Mouse (Mus musculus) embryonic facial prominence, embryonic 14.5 days (tissue): ENCODE measurements around the gene Vsig2. TPM values are rescaled to one million over a fixed set of nuclear protein-coding genes. Genes with fewer than 3 reads are reported as not detected.

ENCODE experiments used
- ATAC-seq: fragments of 200-750 bp; cut with Nextera tagmentation; 2 replicates; pipeline ENCODE4 v1.8.0; 2017; ENCODE audit warnings: low read depth, moderate number of reproducible peaks, moderate TSS enrichment
- DNase-seq: peaks from one replicate; pipeline ENCODE4 v3.0.0-alpha.2; 2015; ENCODE audit warnings: low spot score
- H3K27ac ChIP-seq: fragments of 300-500 bp; sonication (generic); replicated peaks from 2 replicates; pipeline ENCODE4 v1.5.1; 2014; ENCODE audit warnings: low read depth, mild to moderate bottlenecking, low read length, moderate library complexity
- H3K27me3 ChIP-seq: fragments of 300-500 bp; sonication (generic); replicated peaks from 2 replicates; pipeline ENCODE4 v1.6.1; 2014; ENCODE audit warnings: low read length; ENCODE audit not compliant: control insufficient read depth, insufficient read depth
- H3K36me3 ChIP-seq: fragments of 300-500 bp; sonication (generic); 2 replicates; pipeline ENCODE4 v1.6.1; 2014; ENCODE audit warnings: low read length, mixed read lengths; ENCODE audit not compliant: control insufficient read depth, insufficient read depth
- H3K4me1 ChIP-seq: fragments of 300-500 bp; sonication (generic); 2 replicates; pipeline ENCODE4 v1.6.1; 2014; ENCODE audit warnings: antibody characterized with exemption, low read length; ENCODE audit not compliant: control insufficient read depth, insufficient read depth
- H3K4me2 ChIP-seq: fragments of 300-500 bp; sonication (generic); 2 replicates; pipeline ENCODE4 v1.6.1; 2014; ENCODE audit warnings: low read depth, mild to moderate bottlenecking, low read length, moderate library complexity, mixed read lengths
- H3K4me3 ChIP-seq: fragments of 300-500 bp; sonication (generic); 2 replicates; pipeline ENCODE4 v1.5.1; 2014; ENCODE audit warnings: low read depth, mild to moderate bottlenecking, low read length
- H3K9ac ChIP-seq: fragments of 300-500 bp; sonication (generic); 2 replicates; pipeline ENCODE4 v1.6.1; 2014; ENCODE audit warnings: low read depth, mild to moderate bottlenecking, low read length, moderate library complexity, mixed read lengths
- H3K9me3 ChIP-seq: fragments of 300-500 bp; sonication (generic); 2 replicates; pipeline ENCODE4 v1.6.1; 2016; ENCODE audit warnings: low read length; ENCODE audit not compliant: control insufficient read depth
- WGBS: fragments of 180-500 bp; shearing (Covaris S2); extraction: QIAGEN DNeasy Blood & Tissue Kit; methylation state at CpG from one replicate; pipeline ENCODE4 v1.1.7; 2014; 5-methylcytosine and 5-hydroxymethylcytosine counted together
- polyA plus RNA-seq: library from polyadenylated mRNA; unstranded; fragments of >200 nt; fragmentation: Nextera tagmentation; extraction: Ambion mirVana; gene quantifications from 2 replicates; pipeline ENCODE4 v1.2.1, GENCODE M21; 2014

The Vsig2 gene
- polyA plus RNA-seq, 1 experiment from 2014 or later, result 1.5 TPM

GRCm38 (mm10) chr9:37590381-37590780, 51.3 kb downstream of the Vsig2 start:
- H3K27me3 ChIP-seq, result no peaks in the 10 kb centered on the region
- ATAC-seq (no peak), DNase-seq (no peak)
- H3K36me3 ChIP-seq, result no peaks in the 10 kb centered on the region
- H3K27ac ChIP-seq, result no peak overlapping the region
- no peak overlapping the region for H3K9ac ChIP-seq
- H3K4me1 ChIP-seq, result no peaks in the 10 kb centered on the region
- no peaks in the 10 kb centered on the region for H3K9me3 ChIP-seq
- no peak overlapping the region for H3K4me2 ChIP-seq
- no peak overlapping the region for H3K4me3 ChIP-seq
- 84% methylated on average over 4 of the region's 4 CpGs for WGBS

GRCm38 (mm10) chr9:37592025-37592424, 53.0 kb downstream of the Vsig2 start:
- Histone ChIP-seq H3K9ac (no peak overlapping the region), H3K9me3 (no peaks in the 10 kb centered on the region), H3K36me3 (no peaks in the 10 kb centered on the region), H3K4me2 (no peak overlapping the region), H3K27ac (no peak overlapping the region), H3K4me1 (no peaks in the 10 kb centered on the region), H3K27me3 (no peaks in the 10 kb centered on the region), H3K4me3 (no peak overlapping the region)
- 71% methylated on average over 2 of the region's 2 CpGs for WGBS
- ATAC-seq, result no peak
- DNase-seq, result no peak

GRCm38 (mm10) chr9:37592633-37593032, 53.6 kb downstream of the Vsig2 start:
- DNase-seq, result no peak
- H3K27ac ChIP-seq, result no peak overlapping the region
- no peaks in the 10 kb centered on the region for H3K27me3 ChIP-seq
- no peaks in the 10 kb centered on the region for H3K9me3 ChIP-seq
- no peak for ATAC-seq
- H3K36me3 ChIP-seq, result no peaks in the 10 kb centered on the region
- H3K4me3 ChIP-seq, result no peak overlapping the region
- no peak overlapping the region for H3K4me2 ChIP-seq
- WGBS, result 57% methylated on average over 6 of the region's 6 CpGs
- H3K9ac ChIP-seq, result 0 out of 2 replicates have a peak overlapping the region, but pooled peaks have one; percentile 8
- no peaks in the 10 kb centered on the region for H3K4me1 ChIP-seq

- no peak overlapping the region for H3K9ac ChIP-seq
Observed at GRCm38 (mm10) chr9:37593690-37594089, 54.6 kb downstream of the Vsig2 start.

More at GRCm38 (mm10) chr9:37593690-37594089, 54.6 kb downstream of the Vsig2 start:
- Histone ChIP-seq H3K9me3 (no peaks in the 10 kb centered on the region), H3K27ac (no peak overlapping the region), H3K4me2 (no peak overlapping the region), H3K4me3 (no peak overlapping the region), H3K4me1 (no peaks in the 10 kb centered on the region), H3K36me3 (no peaks in the 10 kb centered on the region), H3K27me3 (no peaks in the 10 kb centered on the region)
- DNase-seq (no peak), ATAC-seq (no peak)
- 70% methylated on average over 3 of the region's 3 CpGs for WGBS

Other genes with a start within 250 kb of the Vsig2 start
- 6.0 and 6.9 TPM in 2 replicates for gene Ccdc15, start 190.8 kb upstream of the Vsig2 start, polyA plus RNA-seq
- 0.14 and 0.17 TPM in 2 replicates for gene Hepacam, start 171.9 kb upstream of the Vsig2 start, polyA plus RNA-seq
- gene Robo4, start 137.4 kb upstream of the Vsig2 start, polyA plus RNA-seq, result 10.8 and 12.4 TPM in 2 replicates
- gene Robo3, start 106.0 kb upstream of the Vsig2 start, polyA plus RNA-seq, result 0.08 and 0.15 TPM in 2 replicates
- gene Msantd2, start 49.9 kb upstream of the Vsig2 start, polyA plus RNA-seq, result 24.9 and 25.0 TPM in 2 replicates
- 52.0 and 54.0 TPM in 2 replicates for gene Esam, start 11.2 kb upstream of the Vsig2 start, polyA plus RNA-seq
- gene Nrgn, start 13.6 kb downstream of the Vsig2 start, polyA plus RNA-seq, result 7.0 and 8.8 TPM in 2 replicates
- gene Siae, start 16.4 kb downstream of the Vsig2 start, polyA plus RNA-seq, result 13.4 and 13.9 TPM in 2 replicates
- gene Spa17, start 74.5 kb downstream of the Vsig2 start, polyA plus RNA-seq, result 6.9 and 10.2 TPM in 2 replicates
- gene Tbrg1, start 118.1 kb downstream of the Vsig2 start, polyA plus RNA-seq, result 197 and 214 TPM in 2 replicates
- gene Panx3, start 130.0 kb downstream of the Vsig2 start, polyA plus RNA-seq, result 39.9 and 57.4 TPM in 2 replicates
- not detected in 2 replicates for gene Olfr160, start 177.0 kb downstream of the Vsig2 start, polyA plus RNA-seq
- 0.14 and 0.25 TPM in 2 replicates for gene Olfr874, start 205.9 kb downstream of the Vsig2 start, polyA plus RNA-seq
- 0.11 TPM in 1 of 2 replicates, not detected in the other for gene Olfr875, start 232.6 kb downstream of the Vsig2 start, polyA plus RNA-seq